Mouse (Mus musculus): Measurements from ENCODE around the gene Grb7. TPM values are rescaled to one million over a fixed set of nuclear protein-coding genes. Genes with fewer than 3 reads are reported as not detected.

Gene Grb7
- total and polyA plus RNA-seq, 3 experiments = 0.11 to 0.72 (median 0.31) TPM

DNA sequence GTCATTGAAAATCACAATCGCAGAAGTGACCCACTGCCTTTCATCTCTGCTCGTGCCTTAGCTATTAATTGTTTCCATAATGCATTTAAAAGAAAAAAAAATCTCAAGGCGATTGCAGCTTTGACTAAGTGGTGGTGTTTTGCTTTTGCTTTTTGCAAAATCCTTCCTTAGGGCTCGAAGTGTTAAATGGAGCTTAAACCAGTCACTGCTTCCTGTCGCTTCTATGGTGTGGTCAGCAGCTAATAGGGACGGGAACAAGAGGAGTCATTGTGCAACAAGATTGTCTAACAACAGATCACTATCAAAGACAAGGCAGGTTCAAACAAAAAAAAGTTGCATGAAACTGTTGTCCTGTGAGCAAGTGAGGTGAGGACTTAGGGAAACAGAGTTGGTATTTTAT, 35.0 kb downstream of the Grb7 start:
- Histone ChIP-seq H3K27me3 (ENCODE audit: control insufficient read depth, insufficient read depth, low read length) (no peaks in the 10 kb centered on the region), H3K9ac (ENCODE audit: low read depth, low read length) (no peak overlapping the region), H3K79me2 (replicated peaks; ENCODE audit: control insufficient read depth, insufficient read depth, low read length) (no peaks in the 10 kb centered on the region), H3K4me1 (ENCODE audit: control insufficient read depth, insufficient read depth, low read length) (no peaks in the 10 kb centered on the region), H3K36me3 (ENCODE audit: control insufficient read depth, insufficient read depth, low read length) (no peaks in the 10 kb centered on the region), H3K4me3 (no peak overlapping the region), H3K27ac (no peak overlapping the region)
- WGBS = 60% methylated on average over 6 of the region's 6 CpGs
- DNase-seq = no peak
- intact Hi-C loops (cut with DNase I) = no loop called here
- TF ChIP-seq CTCF (IDR thresholded peaks at IDR 0.05) (no peak), POLR2A (IDR thresholded peaks at IDR 0.05; ENCODE audit: insufficient read depth, low read depth, low read length) (no peak), EP300 (IDR thresholded peaks at IDR 0.05; ENCODE audit: insufficient read depth, low read depth, low read length) (no peak)

DNA sequence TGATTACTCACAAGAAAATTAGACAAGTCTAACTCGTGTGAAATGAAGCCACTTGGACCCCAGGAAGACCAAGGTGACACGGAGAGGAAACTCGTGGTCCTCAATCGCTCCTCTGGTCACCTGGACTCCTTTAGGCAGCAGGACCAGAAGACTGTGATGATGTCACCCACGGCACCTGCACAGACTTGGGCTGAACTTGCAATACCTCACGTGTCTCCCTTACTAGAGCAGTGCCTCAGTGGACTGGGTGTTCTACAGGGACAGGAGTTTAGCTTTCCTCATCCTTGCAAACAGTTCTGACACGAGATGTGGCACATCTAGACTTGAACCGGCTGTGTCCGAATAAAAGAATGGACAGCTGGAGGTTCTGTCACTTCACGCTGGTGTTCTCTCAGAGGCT, 35.9 kb downstream of the Grb7 start:
- no peak for DNase-seq
- Histone ChIP-seq H3K9ac (ENCODE audit: low read depth, low read length) (no peak overlapping the region), H3K79me2 (replicated peaks; ENCODE audit: control insufficient read depth, insufficient read depth, low read length) (no peaks in the 10 kb centered on the region), H3K27ac (no peak overlapping the region), H3K36me3 (ENCODE audit: control insufficient read depth, insufficient read depth, low read length) (no peaks in the 10 kb centered on the region), H3K27me3 (ENCODE audit: control insufficient read depth, insufficient read depth, low read length) (no peaks in the 10 kb centered on the region), H3K4me1 (ENCODE audit: control insufficient read depth, insufficient read depth, low read length) (no peaks in the 10 kb centered on the region), H3K4me3 (no peak overlapping the region)
- WGBS = 78% methylated on average over 10 of the region's 10 CpGs
- no peak for TF ChIP-seq EP300 (IDR thresholded peaks at IDR 0.05; ENCODE audit: insufficient read depth, low read depth, low read length)
- no peak for TF ChIP-seq POLR2A (IDR thresholded peaks at IDR 0.05; ENCODE audit: insufficient read depth, low read depth, low read length)
- no peak for TF ChIP-seq CTCF (IDR thresholded peaks at IDR 0.05)
- intact Hi-C loops (cut with DNase I) = no loop called here

DNA sequence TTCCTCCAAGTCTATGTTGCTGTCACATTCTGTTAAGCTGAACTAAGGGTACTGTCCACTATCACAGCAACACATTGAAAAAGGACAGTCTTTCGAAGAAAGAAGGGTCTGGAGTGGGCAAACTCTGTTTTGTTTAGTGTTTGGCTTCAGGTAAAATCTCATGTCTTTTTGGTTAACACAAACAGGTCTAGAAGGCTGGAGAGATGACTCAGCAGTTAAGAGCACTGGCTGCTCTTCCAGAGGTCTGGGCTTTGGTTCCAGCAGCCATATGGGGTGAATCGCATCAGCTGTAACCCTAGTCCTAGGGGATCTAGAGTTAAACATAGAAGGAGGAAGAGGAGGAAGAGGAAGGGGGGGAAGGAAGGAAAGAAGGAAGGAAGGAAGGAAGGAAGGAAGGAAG, 39.6 kb downstream of the Grb7 start:
- DNase-seq = no peak

DNA sequence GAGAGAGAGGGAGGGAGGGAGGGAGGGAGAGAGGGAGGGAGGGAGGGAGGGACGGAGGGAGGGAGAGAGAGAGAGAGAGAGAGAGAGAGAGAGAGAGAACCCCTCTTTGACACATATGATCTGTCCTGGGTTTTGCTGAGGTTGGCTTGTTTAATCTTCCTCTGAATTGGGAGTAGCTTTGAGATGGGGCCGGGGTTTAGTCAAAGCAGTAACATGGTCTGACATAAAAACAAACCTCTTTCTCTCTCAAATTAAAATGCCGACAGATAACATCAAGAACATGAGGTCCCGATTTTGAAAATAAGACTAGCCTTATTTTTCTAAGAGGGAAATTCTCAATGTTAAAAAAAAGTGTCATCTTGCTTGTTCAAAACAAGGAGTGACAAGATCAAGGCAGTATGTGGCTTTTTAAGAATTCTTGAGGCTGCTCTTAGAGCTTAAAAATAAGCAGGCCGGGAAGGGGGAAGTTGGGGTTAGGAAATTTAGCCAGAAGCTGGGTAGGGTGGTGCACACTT, 41.4 kb downstream of the Grb7 start:
- DNase-seq = no peak
- Histone ChIP-seq H3K4me3 (no peak overlapping the region), H3K9ac (ENCODE audit: low read depth, low read length) (no peak overlapping the region), H3K4me1 (ENCODE audit: control insufficient read depth, insufficient read depth, low read length) (no peaks in the 10 kb centered on the region), H3K27ac (no peak overlapping the region), H3K79me2 (replicated peaks; ENCODE audit: control insufficient read depth, insufficient read depth, low read length) (no peaks in the 10 kb centered on the region), H3K36me3 (ENCODE audit: control insufficient read depth, insufficient read depth, low read length) (no peaks in the 10 kb centered on the region), H3K27me3 (ENCODE audit: control insufficient read depth, insufficient read depth, low read length) (no peaks in the 10 kb centered on the region)
- WGBS = 73% methylated on average over 5 of the region's 5 CpGs
- intact Hi-C loops (cut with DNase I) = no loop called here
- TF ChIP-seq CTCF (IDR thresholded peaks at IDR 0.05) = no peak
- TF ChIP-seq POLR2A (IDR thresholded peaks at IDR 0.05; ENCODE audit: insufficient read depth, low read depth, low read length) = no peak
- TF ChIP-seq EP300 (IDR thresholded peaks at IDR 0.05; ENCODE audit: insufficient read depth, low read depth, low read length) = no peak

More for the DNA sequence above, 39.6 kb downstream of the Grb7 start:
- intact Hi-C loops (cut with DNase I) = no loop called here
- Histone ChIP-seq H3K79me2 (replicated peaks; ENCODE audit: control insufficient read depth, insufficient read depth, low read length) (no peaks in the 10 kb centered on the region), H3K4me1 (ENCODE audit: control insufficient read depth, insufficient read depth, low read length) (no peaks in the 10 kb centered on the region), H3K27ac (no peak overlapping the region), H3K9ac (ENCODE audit: low read depth, low read length) (no peak overlapping the region), H3K27me3 (ENCODE audit: control insufficient read depth, insufficient read depth, low read length) (no peaks in the 10 kb centered on the region), H3K4me3 (no peak overlapping the region), H3K36me3 (ENCODE audit: control insufficient read depth, insufficient read depth, low read length) (no peaks in the 10 kb centered on the region)
- WGBS = 82% methylated on average over 2 of the region's 2 CpGs
- TF ChIP-seq CTCF (IDR thresholded peaks at IDR 0.05) (no peak), EP300 (IDR thresholded peaks at IDR 0.05; ENCODE audit: insufficient read depth, low read depth, low read length) (no peak), POLR2A (IDR thresholded peaks at IDR 0.05; ENCODE audit: insufficient read depth, low read depth, low read length) (no peak)

DNA sequence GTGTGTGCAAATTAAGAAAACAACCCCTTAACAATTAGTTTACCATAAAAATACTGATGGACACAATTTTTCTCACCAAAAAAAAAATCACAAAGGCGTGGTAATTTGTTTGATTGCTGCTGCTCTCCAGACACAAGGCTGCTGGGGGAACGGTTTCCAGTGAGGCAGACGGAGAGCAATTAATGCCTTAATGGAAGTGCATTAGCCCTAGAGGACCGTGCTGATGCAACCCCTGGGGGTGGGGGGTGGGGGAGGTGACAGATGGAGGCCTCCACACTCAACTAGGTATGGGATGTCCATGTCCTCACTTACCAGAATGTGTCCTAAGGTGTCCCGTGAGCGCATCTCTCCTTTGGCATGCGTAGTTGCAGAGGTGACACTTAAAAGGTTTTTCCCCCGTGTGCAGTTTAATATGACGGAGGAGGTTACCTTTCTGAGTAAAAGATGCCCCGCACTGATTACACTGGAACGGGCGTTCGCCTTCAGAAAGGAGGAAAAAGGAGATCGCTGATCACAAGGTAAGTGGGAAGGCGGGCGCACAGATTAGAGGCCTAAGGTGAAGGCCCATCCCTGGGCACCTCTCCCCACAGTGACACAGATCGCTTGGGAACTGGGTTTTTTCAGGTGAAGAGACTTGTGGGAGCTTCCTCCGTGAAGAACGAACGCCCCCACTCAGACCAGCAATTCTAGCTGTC, 42.5 kb downstream of the Grb7 start:
- WGBS = 80% methylated on average over 20 of the region's 20 CpGs
- H3K4me3 ChIP-seq = no peak overlapping the region
- H3K4me1 ChIP-seq (ENCODE audit: control insufficient read depth, insufficient read depth, low read length) = no peaks in the 10 kb centered on the region
- H3K27ac ChIP-seq = no peak overlapping the region
- H3K79me2 ChIP-seq (replicated peaks; ENCODE audit: control insufficient read depth, insufficient read depth, low read length) = no peaks in the 10 kb centered on the region
- no peaks in the 10 kb centered on the region for H3K36me3 ChIP-seq (ENCODE audit: control insufficient read depth, insufficient read depth, low read length)
- no peaks in the 10 kb centered on the region for H3K27me3 ChIP-seq (ENCODE audit: control insufficient read depth, insufficient read depth, low read length)
- intact Hi-C loops (cut with DNase I) = no loop called here
- DNase-seq = no peak
- TF ChIP-seq POLR2A (IDR thresholded peaks at IDR 0.05; ENCODE audit: insufficient read depth, low read depth, low read length) = no peak
- no peak for TF ChIP-seq EP300 (IDR thresholded peaks at IDR 0.05; ENCODE audit: insufficient read depth, low read depth, low read length)
- no peak for TF ChIP-seq CTCF (IDR thresholded peaks at IDR 0.05)
- no peak overlapping the region for H3K9ac ChIP-seq (ENCODE audit: low read depth, low read length)

DNA sequence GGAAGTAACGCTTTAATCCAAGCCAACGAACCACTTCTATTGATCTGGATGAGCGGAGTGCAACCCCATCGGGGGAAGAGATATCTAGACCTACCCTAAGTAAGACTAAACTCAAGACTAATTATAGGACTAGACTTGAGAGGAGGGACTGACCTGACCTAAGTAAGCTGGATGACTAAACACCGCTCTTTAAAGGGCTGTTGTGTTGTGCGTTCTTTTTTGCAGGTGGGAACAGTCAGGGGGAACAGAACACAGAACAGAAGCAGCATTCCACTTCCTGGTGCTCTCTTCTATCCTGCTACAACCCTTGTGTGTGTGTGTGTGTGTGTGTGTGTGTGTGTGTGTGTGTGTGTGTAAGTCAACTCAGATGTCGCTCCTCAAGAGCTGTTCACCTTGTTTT, 45.4 kb downstream of the Grb7 start:
- no peak for DNase-seq
- TF ChIP-seq EP300 (IDR thresholded peaks at IDR 0.05; ENCODE audit: insufficient read depth, low read depth, low read length) (no peak), POLR2A (IDR thresholded peaks at IDR 0.05; ENCODE audit: insufficient read depth, low read depth, low read length) (no peak), CTCF (IDR thresholded peaks at IDR 0.05) (no peak)
- Histone ChIP-seq H3K36me3 (ENCODE audit: control insufficient read depth, insufficient read depth, low read length) (no peaks in the 10 kb centered on the region), H3K4me3 (no peak overlapping the region), H3K9ac (ENCODE audit: low read depth, low read length) (no peak overlapping the region), H3K27me3 (ENCODE audit: control insufficient read depth, insufficient read depth, low read length) (no peaks in the 10 kb centered on the region), H3K79me2 (replicated peaks; ENCODE audit: control insufficient read depth, insufficient read depth, low read length) (no peaks in the 10 kb centered on the region), H3K27ac (no peak overlapping the region), H3K4me1 (ENCODE audit: control insufficient read depth, insufficient read depth, low read length) (no peaks in the 10 kb centered on the region)
- intact Hi-C loops (cut with DNase I) = no loop called here
- WGBS = 47% methylated on average over 7 of the region's 7 CpGs

All from heart, adult 2 months (tissue).